Mouse (Mus musculus) heart, postnatal 36 days (tissue): ENCODE results near the gene Hba-a1. TPM values are rescaled to one million over a fixed set of nuclear protein-coding genes. Genes with fewer than 3 reads are reported as not detected.
"Not testable (repeated sequence)": the region's sequence is repeated elsewhere in the genome, so short reads cannot be mapped to it uniquely, and the experiment has no call there.

Experiments
- DNase-seq, 2 experiments: peaks; one replicate each; pipeline ENCODE4 v3.0.0; 2021 to 2022
- intact Hi-C: fragments of 180-260 bp; cut with DNase I; formaldehyde crosslinking; loops from one replicate; pipeline ENCODE4 v1.15.1; 2025
- total RNA-seq, 2 experiments: library from RNA; stranded (reverse); gene quantifications; 2 replicates each; pipeline ENCODE4 v1.2.3; 2021

The Hba-a1 gene
- total RNA-seq = over 10,000 TPM in 1 of 2 experiments, 1,000 to 10,000 TPM in 1; 7,538 to 10,107 TPM

DNA sequence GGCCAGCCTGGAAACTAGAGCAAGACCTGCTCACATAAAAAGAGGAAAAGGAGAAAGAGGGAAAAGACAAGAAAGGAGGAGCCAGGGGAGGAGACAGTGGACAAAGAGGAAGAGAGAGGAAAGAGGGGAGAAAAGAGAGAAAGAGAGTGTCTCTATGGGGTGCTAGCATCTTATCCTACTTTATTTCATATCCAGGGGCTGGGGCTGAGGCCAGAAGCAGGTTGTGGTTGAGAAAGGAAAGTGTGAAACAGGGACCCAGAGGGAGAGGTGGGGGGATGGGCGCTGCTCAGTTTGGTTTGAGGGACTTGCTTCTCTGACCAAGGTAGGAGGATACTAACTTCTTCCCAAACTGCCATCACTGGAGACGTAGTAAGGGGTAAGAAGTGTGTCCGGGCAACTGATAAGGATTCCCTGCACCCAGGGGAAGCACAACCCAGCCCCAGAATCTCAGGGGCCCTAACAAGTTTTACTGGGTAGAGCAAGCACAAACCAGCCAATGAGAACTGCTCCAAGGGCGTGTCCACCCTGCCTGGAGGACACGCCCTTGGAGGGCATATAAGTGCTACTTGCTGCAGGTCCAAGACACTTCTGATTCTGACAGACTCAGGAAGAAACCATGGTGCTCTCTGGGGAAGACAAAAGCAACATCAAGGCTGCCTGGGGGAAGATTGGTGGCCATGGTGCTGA lies at the start of gene Hba-a1:
Hba-a1 (plus strand) TSS at position 421 of the 687 bp plus-strand sequence.
- DNase-seq, intact Hi-C loops: not testable (repeated sequence)

DNA sequence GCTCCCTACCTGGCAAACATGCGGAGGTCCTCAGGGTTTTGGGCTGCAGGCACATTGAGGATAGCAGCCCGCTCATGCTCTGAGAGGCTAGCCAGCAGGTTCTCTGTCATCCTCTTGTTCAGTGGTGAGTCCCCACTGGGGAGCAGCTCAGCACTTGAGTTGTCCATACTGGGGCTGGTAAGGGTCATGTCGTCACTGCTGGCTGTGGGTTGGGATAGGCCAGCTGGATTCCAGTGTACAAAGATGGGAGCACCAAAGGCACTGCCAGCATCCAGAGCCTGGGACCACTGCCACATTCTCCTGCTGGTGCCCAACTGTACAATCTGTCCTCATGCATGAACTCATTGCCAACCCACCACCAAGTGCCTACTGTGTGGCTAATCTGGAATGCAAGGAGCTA lies 49.4 kb upstream of the Hba-a1 start:
- DNase-seq = no peak
- intact Hi-C loops = no loop called here

DNA sequence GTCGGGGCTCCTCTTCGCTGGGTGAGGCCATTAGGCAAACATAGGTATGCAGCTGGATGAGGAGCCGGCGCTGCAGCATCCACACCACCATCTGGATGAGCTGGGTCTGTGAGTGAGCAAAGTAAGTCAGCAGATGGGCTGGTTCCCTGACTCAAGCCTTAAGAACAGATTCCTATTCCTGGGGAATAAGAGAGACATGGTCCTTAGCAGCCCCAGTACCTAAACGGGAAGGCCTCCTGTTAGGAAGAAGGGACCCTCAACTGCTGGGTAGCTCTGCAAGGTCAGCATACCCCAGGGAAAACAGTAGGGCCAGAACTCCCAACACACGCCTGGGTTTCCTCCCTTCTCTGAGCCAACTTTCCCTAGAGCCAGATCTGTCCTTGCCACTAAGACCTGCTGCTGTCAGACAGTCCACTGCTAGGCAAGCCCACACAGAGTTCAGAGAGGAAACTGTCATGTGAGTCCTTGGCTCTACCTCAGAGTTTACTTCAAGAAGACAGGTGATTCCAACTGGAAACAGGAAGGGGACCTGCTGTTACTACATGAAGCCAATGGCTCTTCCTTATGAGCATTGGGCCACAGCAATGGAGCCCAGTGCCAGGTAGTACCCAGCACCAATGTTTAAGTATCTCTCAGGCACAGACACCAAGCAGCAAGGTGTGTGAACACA lies 48.4 kb upstream of the Hba-a1 start:
- DNase-seq = no peak
- intact Hi-C loops = loop anchor here (5.0 kb wide), 1 partner anchor 52 kb away; the partner anchor contains the start of gene Hbq1b

DNA sequence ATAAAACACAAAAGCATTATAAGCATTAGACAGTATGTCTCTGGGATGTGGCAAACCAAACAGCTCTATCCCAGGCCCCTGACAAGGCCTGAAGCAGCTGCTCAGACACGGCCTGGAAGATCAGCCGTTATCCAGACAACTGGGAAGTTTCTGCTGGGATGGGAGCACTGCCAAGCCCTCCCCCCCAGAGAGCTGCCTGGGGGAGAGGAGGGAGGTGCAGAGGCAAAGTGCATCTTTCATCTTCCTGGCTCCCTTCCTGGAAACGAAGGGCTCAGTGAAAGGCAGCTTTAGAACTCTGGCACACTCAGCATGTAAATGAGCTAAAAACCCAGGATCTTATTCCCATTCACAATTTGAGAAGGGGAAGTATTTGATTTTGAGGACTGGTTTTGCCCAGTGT lies 47.7 kb upstream of the Hba-a1 start:
- intact Hi-C loops = loop anchor here (5.0 kb wide), 1 partner anchor 52 kb away; the partner anchor contains the start of gene Hbq1b
- peak; percentile 58 to 59 for DNase-seq

DNA sequence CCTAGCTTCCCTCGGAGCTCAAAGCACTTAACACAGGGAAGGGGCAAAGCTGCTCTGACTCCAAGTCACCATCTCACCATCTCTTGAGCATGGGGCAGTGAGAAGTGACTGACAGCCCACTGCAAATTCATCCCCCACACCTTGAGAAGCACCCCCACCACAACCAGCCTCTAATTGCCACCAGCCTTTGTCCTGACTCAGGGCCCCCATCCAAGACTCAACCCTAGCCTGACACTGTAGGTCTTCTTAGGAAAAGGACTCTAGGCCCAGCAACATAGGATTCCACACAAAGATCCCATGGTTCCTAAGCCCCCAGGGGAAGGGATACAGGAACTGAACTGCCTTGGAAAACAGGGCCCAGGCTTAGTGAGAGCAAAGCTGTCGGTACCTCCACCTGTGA lies 47.2 kb upstream of the Hba-a1 start:
- intact Hi-C loops = loop anchor here (5.0 kb wide), 1 partner anchor 51 kb away; the partner anchor contains the start of gene Hbq1b
- no peak for DNase-seq

DNA sequence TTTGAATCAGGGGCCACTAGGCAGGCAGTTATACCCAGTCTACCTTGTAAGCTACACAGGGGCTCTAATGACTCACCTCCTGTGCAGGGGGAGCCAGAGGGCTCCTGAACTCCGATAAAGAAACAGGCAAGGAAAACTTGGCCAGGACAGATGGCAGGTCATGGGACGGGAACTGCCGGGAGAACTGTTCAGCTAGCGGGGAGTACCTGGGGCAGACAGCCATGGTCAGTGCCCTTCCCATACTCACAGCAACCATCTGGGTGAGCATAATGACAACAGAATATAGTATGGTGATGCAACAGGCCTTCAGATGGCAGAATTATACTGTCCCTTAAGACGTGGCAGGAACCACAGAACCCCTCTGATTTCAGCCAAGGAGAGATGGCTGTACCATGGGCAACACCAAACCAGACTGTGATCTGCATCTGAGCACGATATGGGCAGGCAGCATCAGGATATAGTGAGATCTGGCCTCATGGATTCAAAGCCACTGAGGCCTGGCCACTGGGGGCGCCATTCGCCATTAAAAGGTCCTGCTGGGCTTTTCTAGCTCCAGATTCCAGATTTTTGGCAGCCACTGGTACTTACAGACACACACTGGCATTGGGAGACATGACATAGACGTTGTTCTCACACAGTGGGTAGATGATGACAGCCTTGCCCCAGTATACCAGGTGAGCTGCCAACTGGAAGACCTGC lies 46.5 kb upstream of the Hba-a1 start:
- DNase-seq = peak; percentile 50 to 70
- intact Hi-C loops = loop anchor here (5.0 kb wide), 1 partner anchor 50 kb away; the partner anchor contains the start of gene Hbq1b

DNA sequence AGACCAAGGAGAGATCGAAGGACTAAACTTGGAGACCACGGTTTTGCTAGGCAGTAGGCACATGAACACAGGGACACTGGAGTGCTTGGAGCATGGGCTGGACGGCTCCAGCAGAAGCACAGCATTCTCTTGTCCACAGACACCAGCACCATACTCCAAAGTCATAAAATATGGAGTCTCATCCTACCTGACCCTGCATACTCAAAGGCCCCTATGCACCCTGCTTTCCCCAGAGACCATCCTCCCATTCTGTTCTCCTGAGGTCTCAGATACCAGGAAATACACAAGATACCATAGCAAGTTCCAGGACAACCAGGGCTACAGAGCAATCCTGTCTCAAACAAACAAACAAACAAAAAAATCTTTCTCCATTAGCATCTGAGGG lies 45.9 kb upstream of the Hba-a1 start:
- DNase-seq = no peak
- intact Hi-C loops = loop anchor here (5.0 kb wide), 1 partner anchor 50 kb away; the partner anchor contains the start of gene Hbq1b

DNA sequence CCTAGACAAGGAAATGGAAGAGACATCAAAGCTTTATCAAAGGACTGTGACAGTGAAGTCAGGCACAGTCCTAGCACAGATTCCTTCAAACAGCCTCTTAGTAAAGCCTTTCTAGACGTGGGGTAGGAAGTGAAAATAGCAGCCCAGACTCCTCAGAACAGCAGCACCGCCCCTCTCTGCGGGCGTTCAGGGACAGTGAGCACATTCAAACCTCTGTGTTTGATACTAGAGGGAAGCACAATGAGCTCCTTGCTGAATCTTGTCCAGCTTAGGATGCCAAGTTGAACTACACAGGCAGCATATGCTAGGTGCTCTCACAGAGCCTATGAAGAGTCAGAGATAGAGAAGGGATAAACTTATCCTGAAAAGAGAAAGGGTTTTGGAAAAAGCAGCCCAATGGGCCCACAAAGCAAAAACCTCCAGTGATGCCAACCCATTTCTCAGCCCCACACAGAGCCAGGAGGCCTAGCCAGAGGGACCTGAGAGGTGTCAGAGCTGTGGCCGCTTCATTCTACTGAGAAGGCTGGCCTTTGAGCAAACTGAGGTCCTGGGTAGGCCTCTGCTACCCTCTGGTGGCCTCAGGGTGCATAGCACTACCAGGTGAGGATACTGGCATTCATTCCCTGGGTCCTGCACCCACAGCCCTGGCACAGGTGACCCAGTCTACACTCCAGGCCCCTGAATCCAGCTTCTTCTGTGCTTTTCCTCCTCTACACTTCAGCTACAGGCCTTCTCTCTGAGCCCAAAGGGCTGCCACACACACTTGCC lies 45.0 kb upstream of the Hba-a1 start:
- DNase-seq = peak; percentile 80 to 81
- intact Hi-C loops = loop anchor here (1.0 to 5.0 kb wide), 3 partner anchors 21 to 56 kb away; partner anchors contain the start of gene Hbq1b

DNA sequence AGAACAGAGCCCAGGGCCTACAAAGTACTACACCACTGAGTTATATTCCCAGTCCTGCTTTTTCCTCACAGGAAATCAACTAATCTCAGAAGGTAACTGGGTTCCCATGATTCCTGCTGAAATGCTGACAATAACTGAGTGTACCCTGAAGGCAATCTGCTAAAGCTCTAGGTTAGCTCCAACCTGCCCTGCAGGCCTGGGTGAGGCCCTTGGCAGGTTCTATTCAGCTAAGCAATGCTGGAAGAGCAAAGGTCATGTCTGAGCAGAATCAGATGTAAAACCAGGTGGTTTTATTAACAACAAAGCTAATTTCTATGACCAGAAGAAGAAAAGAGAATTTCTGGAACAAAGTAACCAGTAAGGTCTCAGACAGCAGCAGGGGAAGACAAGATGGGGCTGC lies 41.9 kb upstream of the Hba-a1 start:
- no peak for DNase-seq
- intact Hi-C loops = loop anchor here (5.0 kb wide), 1 partner anchor 34 kb away; the partner anchor contains the start of gene Snrnp25

DNA sequence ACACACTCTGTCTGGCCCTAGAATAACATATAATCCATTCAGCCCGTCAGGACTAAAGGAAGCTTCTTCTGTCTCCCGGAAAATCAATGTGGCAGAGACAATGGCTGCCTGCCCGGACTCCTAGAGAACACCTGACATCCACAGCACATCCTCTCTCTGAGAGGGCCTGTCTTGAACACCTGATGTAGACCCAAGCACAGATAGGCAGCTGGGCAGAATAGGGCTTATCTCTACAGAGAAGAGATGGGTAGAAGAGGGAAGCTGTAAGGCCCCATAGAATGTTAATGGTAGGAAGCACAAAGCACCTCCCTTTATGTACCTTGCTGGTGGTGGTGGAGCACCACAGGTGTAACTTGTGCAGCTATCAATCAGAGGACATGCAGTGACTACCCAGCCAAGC lies 41.1 kb upstream of the Hba-a1 start:
- intact Hi-C loops = loop anchor here (5.0 kb wide), 1 partner anchor 35 kb away; the partner anchor contains the start of gene Snrnp25
- no peak for DNase-seq

DNA sequence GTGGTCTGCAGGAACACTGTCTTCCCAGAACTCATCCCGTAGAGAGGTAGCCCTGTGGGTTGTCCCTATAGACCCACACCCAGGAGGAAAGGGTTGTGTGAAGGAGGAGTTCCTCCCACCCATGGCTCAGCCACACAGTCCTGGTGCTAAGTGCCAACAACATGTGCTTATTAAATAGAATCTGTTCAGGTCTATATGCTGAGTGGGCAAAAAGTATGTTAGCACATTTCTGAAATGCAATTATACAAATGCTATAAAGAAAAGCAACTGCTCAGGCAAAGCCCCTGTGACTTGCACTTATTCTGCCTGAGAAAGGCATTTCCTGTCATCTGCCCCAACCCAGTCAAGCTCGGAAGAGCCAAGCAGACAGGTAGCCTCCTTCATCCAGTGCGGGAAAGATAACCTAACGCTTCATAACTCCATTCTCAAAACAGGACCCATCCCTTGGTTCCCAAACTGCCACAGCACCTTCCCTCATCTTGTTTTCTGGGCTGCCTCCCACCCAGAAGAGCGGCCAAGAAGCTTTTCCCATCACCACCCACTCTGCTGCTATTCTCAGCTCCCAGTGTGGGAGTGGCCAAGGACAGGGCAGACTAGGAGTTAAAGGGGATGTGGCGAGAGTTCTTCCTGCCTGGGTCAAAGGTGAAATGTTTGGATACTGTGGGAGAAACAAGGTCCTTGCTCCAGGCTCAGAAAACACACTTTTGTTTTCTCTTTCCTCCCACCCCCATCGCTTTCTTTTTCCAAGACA lies 39.9 kb upstream of the Hba-a1 start:
- intact Hi-C loops = loop anchor here (5.0 kb wide), 1 partner anchor 36 kb away; the partner anchor contains the start of gene Snrnp25
- peak in 1 of 2 experiments; percentile 13 for DNase-seq

DNA sequence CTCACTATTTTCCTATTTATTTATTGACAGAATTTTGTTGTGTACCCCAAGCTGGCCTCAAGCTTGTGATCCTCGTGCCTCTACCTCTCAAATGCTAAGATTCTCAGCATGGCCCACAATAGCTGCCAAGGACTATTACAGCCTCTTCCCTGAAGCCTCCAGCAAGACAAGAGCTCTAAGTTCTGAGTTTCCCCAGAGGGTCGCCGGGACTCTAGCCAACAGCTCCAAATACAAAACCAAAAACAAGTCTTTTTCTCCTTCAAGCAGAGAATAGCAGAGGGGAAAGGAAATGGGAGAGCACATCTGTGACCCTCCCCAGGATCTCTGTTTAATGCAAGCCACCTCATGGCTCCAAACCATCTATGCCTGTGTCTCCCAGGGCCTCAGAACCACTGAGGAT lies 39.2 kb upstream of the Hba-a1 start:
- intact Hi-C loops = loop anchor here (5.0 kb wide), 1 partner anchor 37 kb away; the partner anchor contains the start of gene Snrnp25
- DNase-seq = peak in 1 of 2 experiments; percentile 36

DNA sequence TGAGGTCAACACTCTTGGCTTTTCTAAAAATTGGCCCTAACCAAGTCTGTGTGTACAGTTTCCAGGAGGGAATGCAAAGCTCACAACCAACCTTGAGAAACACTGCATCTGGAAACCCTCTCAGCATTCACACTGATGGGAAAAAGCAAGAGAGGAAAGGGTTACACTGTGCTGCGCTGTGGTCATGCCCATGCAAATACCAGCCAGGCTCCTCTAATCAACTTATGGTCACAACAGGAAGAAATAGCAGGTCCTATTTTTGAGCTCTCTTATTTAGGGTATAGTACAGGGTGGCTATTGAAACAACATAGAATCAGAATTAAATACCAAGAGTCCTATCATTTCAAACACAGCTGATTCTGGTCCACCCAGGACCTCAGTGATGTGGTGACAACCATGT lies 38.7 kb upstream of the Hba-a1 start:
- intact Hi-C loops = loop anchor here (5.0 kb wide), 1 partner anchor 37 kb away; the partner anchor contains the start of gene Snrnp25

DNA sequence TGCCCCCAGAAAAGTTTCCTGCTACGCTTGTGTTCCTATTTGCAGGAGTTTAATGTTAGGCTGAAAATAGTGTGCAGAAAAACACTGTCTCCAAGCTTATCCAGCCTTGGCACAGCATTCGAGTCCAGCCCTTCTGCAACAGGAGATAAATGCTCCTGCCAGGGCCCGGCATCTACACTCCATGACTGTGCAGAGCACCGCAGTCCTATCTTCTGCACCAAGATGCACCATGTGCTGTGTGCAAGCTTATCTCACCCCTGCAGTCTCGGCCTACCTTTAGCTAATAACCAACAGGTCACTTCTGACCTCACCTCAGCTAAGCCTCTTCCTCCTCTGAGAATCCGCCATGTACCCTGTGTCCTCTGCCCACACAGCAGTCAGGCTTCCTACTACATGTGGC lies 37.7 kb upstream of the Hba-a1 start:
- DNase-seq = no peak
- intact Hi-C loops = no loop called here

More for the DNA sequence above, 38.7 kb upstream of the Hba-a1 start:
- no peak for DNase-seq

DNA sequence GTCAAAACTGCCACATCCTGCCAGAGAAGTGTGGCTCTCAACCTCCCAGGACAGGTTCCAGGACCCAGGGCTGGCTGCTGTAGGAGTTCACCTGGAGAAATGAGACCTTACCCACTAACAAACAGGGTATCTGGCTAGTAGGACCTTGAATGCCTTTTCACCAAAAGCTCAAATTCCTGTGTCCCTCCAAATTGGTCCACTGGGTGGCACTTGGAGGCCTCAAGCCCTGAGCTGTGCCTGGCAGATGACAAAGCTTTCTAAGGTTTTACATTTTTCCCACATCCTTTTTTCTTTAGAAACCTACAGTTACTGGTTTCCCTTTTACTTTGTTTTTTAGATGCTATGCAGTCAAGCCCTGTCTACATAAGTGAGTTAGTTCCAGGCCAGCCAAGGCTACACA lies 36.2 kb upstream of the Hba-a1 start:
- DNase-seq = no peak
- intact Hi-C loops = no loop called here

DNA sequence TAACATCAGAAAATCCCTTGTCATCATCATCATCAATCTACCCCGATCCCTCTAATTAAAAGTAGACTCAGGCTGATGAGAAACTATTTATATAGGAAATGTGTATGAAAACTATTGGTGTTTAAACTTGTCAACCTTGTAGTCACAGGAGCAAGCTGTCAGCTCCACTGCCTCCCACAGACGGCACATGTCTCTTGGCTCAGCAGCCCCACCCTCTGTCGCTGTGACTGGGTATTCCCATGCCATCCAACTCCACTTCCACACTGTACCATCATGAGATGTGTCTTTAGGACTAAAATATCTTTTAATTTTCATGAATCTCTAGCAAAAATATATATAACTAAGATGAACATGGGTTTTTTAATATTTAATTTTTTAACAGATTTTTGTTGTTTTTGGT lies 35.0 kb upstream of the Hba-a1 start:
- intact Hi-C loops = no loop called here
- DNase-seq = no peak

DNA sequence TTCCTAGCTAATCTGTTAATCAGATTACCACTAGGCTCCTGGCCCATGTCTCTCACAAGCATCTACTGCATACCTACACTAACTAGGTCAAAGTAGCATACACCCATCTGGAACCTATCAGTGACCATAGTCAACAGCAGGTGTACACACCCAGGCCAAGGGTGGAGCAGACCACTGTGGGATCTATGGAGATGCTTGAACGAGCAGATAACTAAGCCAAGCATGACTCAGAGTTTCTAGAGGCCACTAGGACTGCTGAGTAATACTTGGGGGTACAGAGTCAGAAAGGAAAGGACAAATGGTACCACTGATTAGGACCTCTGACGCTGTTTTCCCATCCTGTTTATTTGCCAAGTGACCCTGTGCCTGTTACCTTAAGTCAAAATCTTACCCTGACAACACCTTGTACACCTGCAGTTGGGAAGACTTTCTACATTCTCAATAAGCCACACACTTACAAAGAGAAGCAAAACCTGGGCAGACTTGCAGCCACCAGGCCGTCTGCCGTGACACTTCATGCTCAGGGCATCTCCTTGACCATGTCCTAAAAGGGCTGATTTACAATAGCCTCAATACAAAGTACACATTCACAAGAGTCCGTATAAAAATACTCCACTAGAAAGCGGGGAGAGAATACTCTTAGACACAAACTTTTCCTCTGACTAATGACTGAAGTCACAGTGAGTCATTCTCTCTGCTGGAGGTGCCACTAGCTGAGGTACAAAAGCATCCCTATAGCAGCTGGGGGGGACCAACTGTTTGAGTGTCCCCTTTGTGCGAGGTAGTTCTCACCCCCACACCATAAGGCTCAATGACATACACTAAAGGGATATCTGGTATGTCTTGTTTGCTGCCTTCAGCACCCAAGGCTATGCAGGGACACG lies 32.2 kb upstream of the Hba-a1 start:
- intact Hi-C loops = no loop called here
- no peak for DNase-seq

DNA sequence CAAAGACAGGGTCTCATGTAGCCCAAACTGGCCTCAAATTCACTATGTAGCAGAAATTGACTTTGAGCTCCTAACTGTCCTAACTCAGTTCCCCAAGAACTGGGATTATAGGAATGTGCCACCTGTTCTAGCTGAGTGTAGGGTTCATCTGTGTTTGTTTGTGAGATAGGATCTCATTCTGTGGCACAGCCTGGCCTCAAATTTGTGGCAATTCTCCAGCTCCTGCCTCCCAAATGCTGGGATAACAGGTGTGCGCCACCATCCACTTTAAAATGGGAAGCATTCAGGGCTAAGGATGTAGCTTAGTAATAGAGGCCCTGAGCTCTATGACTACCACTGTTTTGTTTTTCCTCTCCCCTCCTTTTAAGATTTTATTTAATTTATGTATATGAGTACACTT lies 30.2 kb upstream of the Hba-a1 start:
- DNase-seq = no peak
- intact Hi-C loops = no loop called here
